Mouse (Mus musculus): Measurements from ENCODE around the gene Ech1.
A peak's percentile ranks its signal among the peaks of the same experiment; 100 is the strongest.

DNA sequence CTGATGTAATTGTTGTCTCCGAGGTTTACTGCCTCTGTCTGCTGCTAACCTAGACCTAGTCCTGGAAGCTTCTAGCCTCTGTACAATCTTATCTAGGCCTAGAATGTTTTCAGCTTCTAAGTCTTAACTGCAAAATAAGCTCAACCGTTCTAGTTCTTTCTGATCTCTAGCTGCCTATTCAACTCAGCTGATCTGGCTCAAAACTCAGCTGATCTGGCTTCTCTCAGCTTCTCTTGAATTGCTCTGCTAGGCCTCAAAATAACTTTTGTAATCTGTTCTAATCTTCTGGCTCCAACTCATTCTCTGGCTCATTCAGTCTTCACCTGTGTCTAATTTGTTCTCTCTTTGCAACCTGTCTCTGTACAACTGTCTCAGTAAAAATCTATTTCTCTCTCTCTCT, 49.5 kb downstream of the Ech1 start:
- TF ChIP-seq POLR2A (IDR thresholded peaks at IDR 0.05; ENCODE audit: control insufficient read depth in 1 of 2, insufficient read depth in 1 of 2, low read depth in 1 of 2, low read length in 2 of 2, poor library complexity in 1 of 2) (no peak), ETS1 (IDR thresholded peaks at IDR 0.05; ENCODE audit: low read depth, low read length) (peak; percentile 99), SIN3A (IDR thresholded peaks at IDR 0.05; ENCODE audit: low read length) (peak; percentile 85), RAD21 (IDR thresholded peaks at IDR 0.05; ENCODE audit: low read depth, low read length) (no peak; the same call in 1 of the 2 replicates), CHD1 (IDR thresholded peaks at IDR 0.05; ENCODE audit: low read depth, low read length) (no peak), TCF12 (IDR thresholded peaks at IDR 0.05; ENCODE audit: low read depth, low read length) (peak; percentile 31; the same call in 1 of the 2 replicates), CTCF (IDR thresholded peaks at IDR 0.05 in 2 of 3, conservative IDR thresholded peaks at IDR 0.05 in 1 of 3; ENCODE audit: control insufficient read depth in 1 of 3, insufficient read depth in 1 of 3, low read depth in 2 of 3, low read length in 3 of 3, poor library complexity in 1 of 3, severe bottlenecking in 1 of 3) (no peak), GATA1 (IDR thresholded peaks at IDR 0.05; ENCODE audit: low read depth, low read length) (0 out of 2 replicates have a peak, but pooled peaks have one; percentile 7), HCFC1 (IDR thresholded peaks at IDR 0.05; ENCODE audit: low read depth, low read length) (no peak), MEF2A (IDR thresholded peaks at IDR 0.05; ENCODE audit: extremely low read depth, insufficient replicate concordance, low read depth, low read length, poor library complexity, severe bottlenecking) (no peak), RCOR1 (IDR thresholded peaks at IDR 0.05; ENCODE audit: low read depth, low read length) (no peak), ZC3H11A (IDR thresholded peaks at IDR 0.05; ENCODE audit: low read depth, low read length) (no peak)
